Mouse (Mus musculus) spleen, postnatal 0 days (tissue): Measurements from ENCODE around the gene Tas2r135. TPM values are rescaled to one million over a fixed set of nuclear protein-coding genes. Genes with fewer than 3 reads are reported as not detected.

ENCODE experiments used
- polyA plus RNA-seq: library from polyadenylated mRNA; unstranded; fragments of >200 nt; fragmentation: Nextera tagmentation; extraction: Ambion mirVana; gene quantifications from 2 replicates; pipeline ENCODE4 v1.2.1, GENCODE M21; 2015

Tas2r135 gene
- polyA plus RNA-seq, result 0.14 TPM in 1 of 2 replicates, not detected in the other

GRCm38 (mm10) chr6:42405134-42405533, at the start of gene Tas2r135:
TSS of gene Tas2r135 (plus strand) at chr6:42405434.

GRCm38 (mm10) chr6:42372816-42373547, 32.3 kb upstream of the Tas2r135 start, which contains the start of gene Epha1:
TSS of gene Epha1 (minus strand) at chr6:42373268.

GRCm38 (mm10) chr6:42399938-42400337, 5.3 kb upstream of the Tas2r135 start, which contains the start of gene Tas2r143:
TSS of gene Tas2r143 (plus strand) at chr6:42400238.

GRCm38 (mm10) chr6:42434446-42434845, 29.2 kb downstream of the Tas2r135 start, which contains the start of gene Tas2r126:
TSS of gene Tas2r126 (plus strand) at chr6:42434535.

Other genes with a start within 250 kb of the Tas2r135 start
- not detected in 2 replicates for gene Tas2r144, start 190.1 kb upstream of the Tas2r135 start, polyA plus RNA-seq
- gene Gstk1, start 159.5 kb upstream of the Tas2r135 start, polyA plus RNA-seq, result 3.7 and 5.2 TPM in 2 replicates
- 0.22 TPM in 1 of 2 replicates, not detected in the other for gene Tmem139, start 143.5 kb upstream of the Tas2r135 start, polyA plus RNA-seq
- gene Casp2, start 140.4 kb upstream of the Tas2r135 start, polyA plus RNA-seq, result 31.6 and 34.9 TPM in 2 replicates
- 0.07 and 0.10 TPM in 2 replicates for gene Clcn1, start 118.7 kb upstream of the Tas2r135 start, polyA plus RNA-seq
- gene Fam131b, start 80.8 kb upstream of the Tas2r135 start, polyA plus RNA-seq, result 0.04 and 0.06 TPM in 2 replicates
- 67.2 and 85.7 TPM in 2 replicates for gene Zyx, start 55.8 kb upstream of the Tas2r135 start, polyA plus RNA-seq
- gene Epha1, start 32.2 kb upstream of the Tas2r135 start, polyA plus RNA-seq, result 0.95 and 1.3 TPM in 2 replicates
- not detected in 2 replicates for gene Tas2r143, start 5.2 kb upstream of the Tas2r135 start, polyA plus RNA-seq
- gene Tas2r126, start 29.1 kb downstream of the Tas2r135 start, polyA plus RNA-seq, result not detected in 2 replicates
- gene Olfr458, start 59.8 kb downstream of the Tas2r135 start, polyA plus RNA-seq, result 0.07 and 0.08 TPM in 2 replicates
- 0.05 TPM in 1 of 2 replicates, not detected in the other for gene Olfr457, start 70.9 kb downstream of the Tas2r135 start, polyA plus RNA-seq
- 0.12 and 0.16 TPM in 2 replicates for gene Olfr456, start 81.8 kb downstream of the Tas2r135 start, polyA plus RNA-seq
- gene Olfr455, start 142.2 kb downstream of the Tas2r135 start, polyA plus RNA-seq, result 0.11 TPM in 1 of 2 replicates, not detected in the other
- not detected in 2 replicates for gene Tcaf3, start 192.3 kb downstream of the Tas2r135 start, polyA plus RNA-seq
- gene Tcaf2, start 239.8 kb downstream of the Tas2r135 start, polyA plus RNA-seq, result 0.98 and 1.0 TPM in 2 replicates